Mouse (Mus musculus): ENCODE results near the gene Igf2bp2. TPM values are rescaled to one million over a fixed set of nuclear protein-coding genes. Genes with fewer than 3 reads are reported as not detected.

Igf2bp2 gene
- polyA plus RNA-seq, 1 experiment: 24.3 TPM

- no peaks in the 10 kb centered on the region for H3K79me2 ChIP-seq (ENCODE audit: control insufficient read depth, insufficient read depth)
- no peaks in the 10 kb centered on the region for H3K79me3 ChIP-seq (ENCODE audit: low read depth)
- no peak overlapping the region for H3ac ChIP-seq (ENCODE audit: control insufficient read depth, insufficient read length, low read depth)
- TF ChIP-seq CTCF (IDR thresholded peaks at IDR 0.05; ENCODE audit: control insufficient read depth, insufficient read depth, insufficient read length) (no peak), MYOG (IDR thresholded peaks at IDR 0.05; ENCODE audit: control insufficient read depth, extremely low read depth, insufficient read length) (no peak), CEBPB (IDR thresholded peaks at IDR 0.05; ENCODE audit: low read depth) (peak; percentile 41), FOSL1 (IDR thresholded peaks at IDR 0.05; ENCODE audit: insufficient read depth, low read length, poor library complexity, severe bottlenecking) (peak; percentile 52), MAX (IDR thresholded peaks at IDR 0.05) (peak; percentile 82), MYOD1 (IDR thresholded peaks at IDR 0.05; ENCODE audit: control insufficient read depth, insufficient read length, low read depth) (peak; percentile 97), USF1 (IDR thresholded peaks at IDR 0.05; ENCODE audit: low read depth) (peak; percentile 34)
- H3K4me3 ChIP-seq (ENCODE audit: insufficient read depth, poor library complexity, severe bottlenecking): no peak overlapping the region
- H3K27me3 ChIP-seq (ENCODE audit: control insufficient read depth, insufficient read depth, insufficient read length): no peaks in the 10 kb centered on the region
- peaks cover 46% of the 10 kb centered on the region for H3K36me3 ChIP-seq (ENCODE audit: control insufficient read depth, insufficient read depth)
These were observed 95.7 kb downstream of the Igf2bp2 start for GRCm38 (mm10) chr16:22067406-22067805.

DNA sequence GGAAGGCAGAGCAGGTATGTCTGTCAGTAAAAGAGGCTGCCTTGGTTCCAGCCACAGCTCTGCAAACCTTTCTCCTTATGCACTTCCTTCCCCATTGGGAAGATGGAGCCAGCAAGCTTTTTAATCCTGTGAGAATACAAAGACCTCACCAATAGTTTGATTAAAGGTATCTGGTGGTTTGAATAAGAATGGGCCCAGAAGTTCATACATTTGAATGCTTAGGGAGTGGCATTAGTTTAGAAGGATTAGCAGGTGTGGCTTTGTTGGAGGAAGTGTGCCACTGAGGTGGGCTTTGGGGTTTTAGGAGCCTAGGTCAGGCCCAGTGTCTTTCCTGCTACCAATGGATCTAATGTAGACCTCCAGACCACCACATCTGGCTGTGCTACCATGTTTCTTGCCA lies 97.6 kb downstream of the Igf2bp2 start:
- no peak for TF ChIP-seq CEBPB (IDR thresholded peaks at IDR 0.05; ENCODE audit: low read depth)
- TF ChIP-seq FOSL1 (IDR thresholded peaks at IDR 0.05; ENCODE audit: insufficient read depth, low read length, poor library complexity, severe bottlenecking): no peak
- no peak for TF ChIP-seq MAX (IDR thresholded peaks at IDR 0.05)
- no peak for TF ChIP-seq USF1 (IDR thresholded peaks at IDR 0.05; ENCODE audit: low read depth)
- no peak for TF ChIP-seq MYOD1 (IDR thresholded peaks at IDR 0.05; ENCODE audit: control insufficient read depth, insufficient read length, low read depth)
- TF ChIP-seq CTCF (IDR thresholded peaks at IDR 0.05; ENCODE audit: control insufficient read depth, insufficient read depth, insufficient read length): no peak
- no peak for TF ChIP-seq MYOG (IDR thresholded peaks at IDR 0.05; ENCODE audit: control insufficient read depth, extremely low read depth, insufficient read length)
- no peaks in the 10 kb centered on the region for H3K79me3 ChIP-seq (ENCODE audit: low read depth)
- no peaks in the 10 kb centered on the region for H3K79me2 ChIP-seq (ENCODE audit: control insufficient read depth, insufficient read depth)
- H3ac ChIP-seq (ENCODE audit: control insufficient read depth, insufficient read length, low read depth): no peak overlapping the region
- no peaks in the 10 kb centered on the region for H3K27me3 ChIP-seq (ENCODE audit: control insufficient read depth, insufficient read depth, insufficient read length)
- H3K4me3 ChIP-seq (ENCODE audit: insufficient read depth, poor library complexity, severe bottlenecking): no peak overlapping the region
- peaks cover 49% of the 10 kb centered on the region for H3K36me3 ChIP-seq (ENCODE audit: control insufficient read depth, insufficient read depth)

DNA sequence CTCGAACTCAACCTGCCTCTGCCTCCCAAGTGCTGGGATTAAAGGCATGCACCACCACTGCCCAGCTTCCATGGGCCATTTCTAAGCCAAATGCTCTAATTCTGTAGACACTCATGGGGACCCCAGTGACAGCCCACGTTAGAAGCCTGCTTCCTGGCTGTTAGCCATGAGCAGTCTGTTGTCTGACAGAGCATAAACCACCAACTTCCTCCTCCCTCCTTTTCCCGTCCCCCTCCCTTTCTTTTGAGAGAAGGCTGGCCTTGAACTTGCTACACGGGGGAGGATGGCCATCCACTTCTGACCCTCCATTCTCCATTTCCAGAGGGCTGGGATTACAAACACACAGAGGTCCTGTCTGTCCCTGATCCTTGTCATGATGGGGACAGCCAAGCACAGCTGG lies 100.8 kb downstream of the Igf2bp2 start:
- H3K79me2 ChIP-seq (ENCODE audit: control insufficient read depth, insufficient read depth): no peaks in the 10 kb centered on the region
- no peak overlapping the region for H3ac ChIP-seq (ENCODE audit: control insufficient read depth, insufficient read length, low read depth)
- H3K36me3 ChIP-seq (ENCODE audit: control insufficient read depth, insufficient read depth): peaks cover 51% of the 10 kb centered on the region
- H3K27me3 ChIP-seq (ENCODE audit: control insufficient read depth, insufficient read depth, insufficient read length): no peaks in the 10 kb centered on the region
- TF ChIP-seq MYOG (IDR thresholded peaks at IDR 0.05; ENCODE audit: control insufficient read depth, extremely low read depth, insufficient read length) (no peak), USF1 (IDR thresholded peaks at IDR 0.05; ENCODE audit: low read depth) (no peak), FOSL1 (IDR thresholded peaks at IDR 0.05; ENCODE audit: insufficient read depth, low read length, poor library complexity, severe bottlenecking) (no peak), MYOD1 (IDR thresholded peaks at IDR 0.05; ENCODE audit: control insufficient read depth, insufficient read length, low read depth) (no peak), MAX (IDR thresholded peaks at IDR 0.05) (no peak), CEBPB (IDR thresholded peaks at IDR 0.05; ENCODE audit: low read depth) (no peak), CTCF (IDR thresholded peaks at IDR 0.05; ENCODE audit: control insufficient read depth, insufficient read depth, insufficient read length) (no peak)
- no peak overlapping the region for H3K4me3 ChIP-seq (ENCODE audit: insufficient read depth, poor library complexity, severe bottlenecking)
- H3K79me3 ChIP-seq (ENCODE audit: low read depth): no peaks in the 10 kb centered on the region

DNA sequence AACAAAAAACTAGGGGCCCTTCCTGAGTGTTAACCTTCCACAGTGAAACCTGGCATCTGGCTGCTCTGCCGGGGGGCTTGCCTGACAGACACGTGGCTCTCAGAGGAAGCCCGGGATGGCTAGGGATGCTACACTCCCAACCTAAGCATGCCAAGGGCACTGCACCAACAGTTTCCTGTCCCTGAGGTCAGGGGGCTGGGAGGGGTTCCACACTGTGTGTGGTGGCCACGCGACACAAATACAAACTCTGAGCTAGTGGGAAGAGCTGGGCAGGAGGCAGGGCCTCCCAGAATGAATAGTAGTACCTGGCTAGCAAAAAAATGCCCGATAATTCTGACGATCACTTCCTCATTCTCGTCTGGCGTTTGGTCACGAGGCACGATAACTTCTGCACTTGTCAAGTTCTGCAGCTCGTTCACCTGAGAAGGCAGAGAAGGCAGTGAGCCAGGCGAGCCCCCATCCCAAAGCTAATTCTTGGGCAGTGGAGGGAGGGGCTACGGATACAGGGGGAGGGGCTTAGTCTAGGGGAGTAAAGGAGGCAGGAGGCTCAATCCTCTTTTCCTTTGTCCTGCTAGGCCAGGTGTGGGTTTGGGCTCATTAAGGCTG lies 101.4 kb downstream of the Igf2bp2 start:
- Histone ChIP-seq H3K79me2 (ENCODE audit: control insufficient read depth, insufficient read depth) (no peaks in the 10 kb centered on the region), H3K27me3 (ENCODE audit: control insufficient read depth, insufficient read depth, insufficient read length) (no peaks in the 10 kb centered on the region), H3K79me3 (ENCODE audit: low read depth) (no peaks in the 10 kb centered on the region), H3K4me3 (ENCODE audit: insufficient read depth, poor library complexity, severe bottlenecking) (no peak overlapping the region), H3ac (ENCODE audit: control insufficient read depth, insufficient read length, low read depth) (no peak overlapping the region), H3K36me3 (ENCODE audit: control insufficient read depth, insufficient read depth) (peaks cover 50% of the 10 kb centered on the region)
- TF ChIP-seq FOSL1 (IDR thresholded peaks at IDR 0.05; ENCODE audit: insufficient read depth, low read length, poor library complexity, severe bottlenecking): no peak
- TF ChIP-seq CEBPB (IDR thresholded peaks at IDR 0.05; ENCODE audit: low read depth): no peak
- no peak for TF ChIP-seq USF1 (IDR thresholded peaks at IDR 0.05; ENCODE audit: low read depth)
- TF ChIP-seq CTCF (IDR thresholded peaks at IDR 0.05; ENCODE audit: control insufficient read depth, insufficient read depth, insufficient read length): no peak
- no peak for TF ChIP-seq MAX (IDR thresholded peaks at IDR 0.05)
- TF ChIP-seq MYOD1 (IDR thresholded peaks at IDR 0.05; ENCODE audit: control insufficient read depth, insufficient read length, low read depth): no peak
- no peak for TF ChIP-seq MYOG (IDR thresholded peaks at IDR 0.05; ENCODE audit: control insufficient read depth, extremely low read depth, insufficient read length)

DNA sequence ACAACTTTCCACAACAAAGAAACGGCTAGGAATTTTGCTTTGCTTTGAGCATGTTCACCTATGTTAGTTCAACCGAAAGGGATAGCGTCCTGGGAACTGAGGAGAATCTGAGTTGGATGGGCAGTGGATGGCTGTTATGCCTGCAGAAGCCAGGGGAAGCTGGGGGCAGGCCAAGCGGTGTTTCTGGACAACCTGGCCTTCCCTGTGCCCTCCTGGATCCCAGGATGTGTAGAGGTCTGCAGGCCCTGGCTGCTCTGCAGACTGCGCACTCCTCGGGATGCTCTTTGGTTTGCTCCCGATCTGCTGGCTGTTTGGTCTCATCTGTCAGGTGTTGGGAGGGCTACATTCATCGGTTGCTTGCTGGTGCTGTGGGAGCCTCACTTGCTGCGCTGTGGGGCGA lies 102.7 kb downstream of the Igf2bp2 start:
- H3K79me3 ChIP-seq (ENCODE audit: low read depth): no peaks in the 10 kb centered on the region
- no peak overlapping the region for H3K4me3 ChIP-seq (ENCODE audit: insufficient read depth, poor library complexity, severe bottlenecking)
- H3ac ChIP-seq (ENCODE audit: control insufficient read depth, insufficient read length, low read depth): no peak overlapping the region
- no peaks in the 10 kb centered on the region for H3K27me3 ChIP-seq (ENCODE audit: control insufficient read depth, insufficient read depth, insufficient read length)
- no peak for TF ChIP-seq MYOD1 (IDR thresholded peaks at IDR 0.05; ENCODE audit: control insufficient read depth, insufficient read length, low read depth)
- TF ChIP-seq MAX (IDR thresholded peaks at IDR 0.05): no peak
- TF ChIP-seq FOSL1 (IDR thresholded peaks at IDR 0.05; ENCODE audit: insufficient read depth, low read length, poor library complexity, severe bottlenecking): no peak
- TF ChIP-seq MYOG (IDR thresholded peaks at IDR 0.05; ENCODE audit: control insufficient read depth, extremely low read depth, insufficient read length): no peak
- no peak for TF ChIP-seq USF1 (IDR thresholded peaks at IDR 0.05; ENCODE audit: low read depth)
- TF ChIP-seq CTCF (IDR thresholded peaks at IDR 0.05; ENCODE audit: control insufficient read depth, insufficient read depth, insufficient read length): no peak
- peaks cover 37% of the 10 kb centered on the region for H3K36me3 ChIP-seq (ENCODE audit: control insufficient read depth, insufficient read depth)
- H3K79me2 ChIP-seq (ENCODE audit: control insufficient read depth, insufficient read depth): no peaks in the 10 kb centered on the region

All from C2C12 (cell line).